Mouse (Mus musculus): ENCODE results near the gene Evi2. TPM values are rescaled to one million over a fixed set of nuclear protein-coding genes. Genes with fewer than 3 reads are reported as not detected.

The Evi2 gene
- polyA plus RNA-seq, 1 experiment from 2014 or later = 1.7 TPM

DNA sequence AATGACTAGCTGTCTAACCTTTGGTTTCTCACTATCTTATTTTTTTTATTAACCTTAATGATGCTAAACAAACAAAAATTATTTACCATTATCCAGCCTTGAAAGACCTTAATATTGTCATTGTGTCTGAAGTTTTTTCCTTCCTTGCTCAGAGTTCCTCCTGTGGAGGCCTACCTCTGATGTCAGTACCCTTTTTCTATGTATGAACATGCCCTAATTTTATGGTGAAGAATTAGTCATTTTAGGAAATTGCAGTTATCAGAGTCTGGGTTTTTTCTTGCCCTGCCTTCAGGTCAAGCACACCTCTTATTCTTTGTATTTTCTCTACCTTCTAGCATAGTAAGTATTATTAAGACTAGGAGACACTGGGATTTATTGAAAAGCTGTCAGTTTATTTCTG is 45.7 kb downstream of the Evi2 start:
- Histone ChIP-seq H3K9ac (ENCODE audit: low read depth, low read length) (no peak overlapping the region), H3K4me2 (replicated peaks; ENCODE audit: low read depth, low read length) (no peak overlapping the region), H3K27me3 (ENCODE audit: control insufficient read depth, insufficient read depth, low read length) (no peaks in the 10 kb centered on the region), H3K4me1 (ENCODE audit: control insufficient read depth, insufficient read depth, low read length) (no peaks in the 10 kb centered on the region), H3K9me3 (ENCODE audit: control insufficient read depth, low read length) (no peaks in the 10 kb centered on the region), H3K4me3 (ENCODE audit: low read length) (no peak overlapping the region), H3K27ac (ENCODE audit: low read depth, low read length) (no peak overlapping the region), H3K36me3 (ENCODE audit: control insufficient read depth, insufficient read depth, low read length) (peaks cover 12% of the 10 kb centered on the region)
- no peak for ATAC-seq (ENCODE audit: low FRiP score, low TSS enrichment)

GRCm38 (mm10) chr11:79483876-79484528 is 46.4 kb downstream of the Evi2 start:
- Histone ChIP-seq H3K27me3 (ENCODE audit: control insufficient read depth, insufficient read depth, low read length) (no peaks in the 10 kb centered on the region), H3K4me3 (ENCODE audit: low read length) (no peak overlapping the region), H3K36me3 (ENCODE audit: control insufficient read depth, insufficient read depth, low read length) (peaks cover 12% of the 10 kb centered on the region), H3K9me3 (ENCODE audit: control insufficient read depth, low read length) (no peaks in the 10 kb centered on the region), H3K4me1 (ENCODE audit: control insufficient read depth, insufficient read depth, low read length) (no peaks in the 10 kb centered on the region), H3K27ac (ENCODE audit: low read depth, low read length) (no peak overlapping the region), H3K9ac (ENCODE audit: low read depth, low read length) (no peak overlapping the region), H3K4me2 (replicated peaks; ENCODE audit: low read depth, low read length) (no peak overlapping the region)
- no peak for ATAC-seq (ENCODE audit: low FRiP score, low TSS enrichment)
- 70% methylated on average over 7 of the region's 7 CpGs for WGBS

- H3K9me3 ChIP-seq (ENCODE audit: control insufficient read depth, low read length) = no peaks in the 10 kb centered on the region
- H3K36me3 ChIP-seq (ENCODE audit: control insufficient read depth, insufficient read depth, low read length) = peaks cover 15% of the 10 kb centered on the region
- H3K9ac ChIP-seq (ENCODE audit: low read depth, low read length) = no peak overlapping the region
- H3K27me3 ChIP-seq (ENCODE audit: control insufficient read depth, insufficient read depth, low read length) = no peaks in the 10 kb centered on the region
- WGBS = 94% methylated on average over 6 of the region's 6 CpGs
- no peak overlapping the region for H3K27ac ChIP-seq (ENCODE audit: low read depth, low read length)
- H3K4me3 ChIP-seq (ENCODE audit: low read length) = no peak overlapping the region
- no peaks in the 10 kb centered on the region for H3K4me1 ChIP-seq (ENCODE audit: control insufficient read depth, insufficient read depth, low read length)
- ATAC-seq (ENCODE audit: low FRiP score, low TSS enrichment) = no peak
- no peak overlapping the region for H3K4me2 ChIP-seq (replicated peaks; ENCODE audit: low read depth, low read length)
Observed at GRCm38 (mm10) chr11:79483392-79483791, 47.0 kb downstream of the Evi2 start.

- H3K9ac ChIP-seq (ENCODE audit: low read depth, low read length) = no peak overlapping the region
- H3K9me3 ChIP-seq (ENCODE audit: control insufficient read depth, low read length) = no peaks in the 10 kb centered on the region
- H3K4me1 ChIP-seq (ENCODE audit: control insufficient read depth, insufficient read depth, low read length) = no peaks in the 10 kb centered on the region
- H3K36me3 ChIP-seq (ENCODE audit: control insufficient read depth, insufficient read depth, low read length) = peaks cover 49% of the 10 kb centered on the region
- H3K27me3 ChIP-seq (ENCODE audit: control insufficient read depth, insufficient read depth, low read length) = no peaks in the 10 kb centered on the region
- no peak overlapping the region for H3K27ac ChIP-seq (ENCODE audit: low read depth, low read length)
- H3K4me2 ChIP-seq (replicated peaks; ENCODE audit: low read depth, low read length) = no peak overlapping the region
- 68% methylated on average over 1 of the region's 1 CpGs for WGBS
- no peak overlapping the region for H3K4me3 ChIP-seq (ENCODE audit: low read length)
- ATAC-seq (ENCODE audit: low FRiP score, low TSS enrichment) = no peak
Observed at GRCm38 (mm10) chr11:79468097-79468496, 62.3 kb downstream of the Evi2 start.

Other genes with a start within 250 kb of the Evi2 start
- not detected in 2 replicates for gene Gm9964, start 233.7 kb downstream of the Evi2 start, polyA plus RNA-seq (2014; fragmentation: Nextera tagmentation; extraction: Ambion mirVana)
- gene Nf1, start 190.9 kb downstream of the Evi2 start, polyA plus RNA-seq (2014; fragmentation: Nextera tagmentation; extraction: Ambion mirVana) = 14.5 and 14.8 TPM in 2 replicates
- 0.44 and 0.46 TPM in 2 replicates for gene Omg, start 26.5 kb downstream of the Evi2 start, polyA plus RNA-seq (2014; fragmentation: Nextera tagmentation; extraction: Ambion mirVana)
- gene Evi2b, start 6.8 kb downstream of the Evi2 start, polyA plus RNA-seq (2014; fragmentation: Nextera tagmentation; extraction: Ambion mirVana) = 0.20 TPM in 2 replicates
- 2.9 and 3.2 TPM in 2 replicates for gene Evi2a, start within 50 bp of the Evi2 start, polyA plus RNA-seq (2014; fragmentation: Nextera tagmentation; extraction: Ambion mirVana)
- gene Rab11fip4, start 60.6 kb upstream of the Evi2 start, polyA plus RNA-seq (2014; fragmentation: Nextera tagmentation; extraction: Ambion mirVana) = 4.8 and 7.1 TPM in 2 replicates